Mouse (Mus musculus): ENCODE measurements at regions not wholly inside any gene's neighbourhood (a gene's known extent, or its start where the extent isn't known, plus 50 kb on each side); places are given as distances from the start of the nearest gene placed in this dataset.

DNA sequence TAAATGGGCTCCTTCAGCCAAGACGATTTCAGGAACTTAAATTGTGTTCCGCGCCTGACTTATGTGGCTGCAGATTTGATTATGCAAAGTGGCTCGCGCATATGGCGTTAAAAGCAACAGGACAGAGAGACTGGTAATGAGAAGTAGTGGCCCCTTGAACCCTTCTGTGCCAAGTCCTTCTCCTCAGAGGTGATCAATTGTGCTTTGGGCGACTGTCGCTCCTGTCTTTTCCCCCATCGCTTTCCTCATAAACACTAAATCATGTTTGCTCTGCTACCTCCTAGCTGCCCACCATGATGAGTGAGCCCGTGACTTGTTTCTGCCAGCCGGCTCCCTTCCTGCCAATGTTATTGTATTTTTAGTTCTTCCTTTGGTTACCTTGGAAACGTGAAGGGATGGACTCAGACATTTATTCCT, 360.2 kb downstream of the Matn1 start:
- no peak for DNase-seq

DNA sequence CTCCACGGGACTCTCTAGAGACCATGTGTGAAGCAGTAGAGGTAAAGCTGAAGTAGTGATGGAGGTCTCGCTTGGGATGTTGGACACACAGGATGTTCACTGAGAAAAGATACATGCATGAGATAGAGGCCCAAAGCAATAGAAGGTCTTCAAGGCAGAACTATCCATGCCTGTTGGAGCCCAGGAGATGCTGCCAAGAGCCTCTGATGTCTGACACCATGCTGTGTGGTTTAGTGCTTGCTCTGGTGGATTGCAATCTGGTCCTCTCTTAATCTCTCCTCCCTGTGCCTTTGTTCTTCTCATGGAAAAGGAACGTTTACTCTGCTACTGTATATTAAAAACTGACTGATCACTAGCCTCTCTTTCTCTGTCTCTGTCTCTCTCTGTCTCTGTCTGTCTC, 370.0 kb downstream of the Matn1 start:
- no peak for DNase-seq

DNA sequence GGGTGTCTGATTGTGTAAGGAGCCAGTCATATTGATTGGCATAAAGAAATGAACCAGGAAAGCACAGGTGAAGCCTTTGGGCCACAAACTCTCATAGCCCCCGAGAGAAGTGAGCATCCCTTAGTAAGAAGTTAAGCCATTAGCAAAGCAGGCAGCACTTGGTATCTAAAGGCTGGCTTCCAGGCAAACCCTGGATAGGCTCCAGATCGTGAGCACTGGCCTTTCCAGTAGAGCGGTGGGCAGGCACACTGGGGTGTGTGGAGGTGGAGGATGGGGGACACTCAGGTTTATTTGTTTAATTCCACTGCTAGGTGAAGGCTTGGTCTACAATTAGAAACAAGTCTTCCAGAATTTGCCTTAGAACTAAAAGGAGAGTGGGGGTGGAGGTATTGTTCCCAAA, 371.9 kb downstream of the Matn1 start:
- no peak for DNase-seq

- DNase-seq, result no peak
These were observed 378.1 kb downstream of the Matn1 start for GRCm38 (mm10) chr4:131322323-131322722.

GRCm38 (mm10) chr4:131324486-131324885, 380.3 kb downstream of the Matn1 start:
- DNase-seq, result no peak

DNA sequence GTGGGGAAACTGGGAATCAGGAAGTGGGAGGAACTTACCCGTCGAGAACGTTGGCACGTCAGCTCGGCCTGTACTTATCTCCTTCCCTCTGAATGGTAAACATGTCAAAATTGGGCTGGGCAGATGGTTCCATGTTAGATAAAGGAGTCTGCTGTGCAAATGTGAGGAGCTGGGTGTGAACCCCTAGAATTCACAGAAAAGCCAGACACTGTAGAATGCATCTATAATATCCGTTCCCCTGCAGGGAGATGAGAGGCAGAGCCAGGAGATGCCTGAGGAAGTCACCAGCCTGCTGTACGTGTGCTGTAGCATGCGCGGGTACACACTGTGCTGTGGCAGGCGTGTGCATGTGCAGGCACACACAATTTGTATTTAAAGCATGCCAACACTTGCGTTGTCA, 381.0 kb downstream of the Matn1 start:
- DNase-seq, result no peak

- no peak for DNase-seq
These were observed 381.4 kb downstream of the Matn1 start for GRCm38 (mm10) chr4:131325609-131326008.

DNA sequence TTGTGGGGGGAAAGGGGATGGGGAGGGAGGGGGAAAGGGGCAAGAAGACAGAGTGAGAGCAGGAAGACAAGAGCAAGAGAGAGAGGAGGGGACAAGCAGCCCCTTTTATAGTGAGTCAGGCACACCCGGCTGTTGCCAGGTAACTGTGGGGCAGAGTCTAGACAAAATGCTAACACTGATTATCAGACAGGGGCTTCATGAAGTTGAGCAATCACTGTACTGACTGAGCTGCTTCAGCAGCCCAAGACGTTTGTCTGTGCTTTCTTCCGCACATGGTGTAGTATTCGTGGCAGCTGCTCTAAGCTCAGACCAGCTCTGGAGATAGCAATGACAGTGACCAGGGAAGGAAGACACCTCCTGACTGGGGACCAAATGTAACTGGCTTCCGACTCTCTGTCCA, 385.2 kb downstream of the Matn1 start:
- no peak for DNase-seq

DNA sequence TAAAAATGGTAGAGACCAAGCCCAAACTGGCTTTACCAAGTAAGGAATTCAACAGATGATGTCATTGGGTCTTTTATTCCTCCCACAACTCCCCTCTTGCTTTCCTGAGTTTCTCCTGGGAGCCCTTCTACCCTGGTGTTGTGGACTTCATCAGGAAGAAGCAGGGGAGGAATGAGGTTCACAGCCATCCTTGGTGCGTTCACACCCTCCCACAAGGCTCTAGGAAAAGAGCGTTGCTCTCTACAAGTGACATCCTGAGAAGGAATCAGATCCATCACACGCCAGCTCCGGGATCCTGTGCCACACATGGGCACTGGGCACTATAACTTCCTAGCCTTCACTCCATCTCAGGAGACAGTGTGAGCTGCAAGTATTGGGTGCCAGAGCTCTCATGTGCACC, 387.5 kb downstream of the Matn1 start:
- no peak for DNase-seq

GRCm38 (mm10) chr4:131336801-131337200, 392.6 kb downstream of the Matn1 start:
- no peak for DNase-seq

GRCm38 (mm10) chr4:131340993-131341695, 397.0 kb downstream of the Matn1 start:
- DNase-seq, result no peak

DNA sequence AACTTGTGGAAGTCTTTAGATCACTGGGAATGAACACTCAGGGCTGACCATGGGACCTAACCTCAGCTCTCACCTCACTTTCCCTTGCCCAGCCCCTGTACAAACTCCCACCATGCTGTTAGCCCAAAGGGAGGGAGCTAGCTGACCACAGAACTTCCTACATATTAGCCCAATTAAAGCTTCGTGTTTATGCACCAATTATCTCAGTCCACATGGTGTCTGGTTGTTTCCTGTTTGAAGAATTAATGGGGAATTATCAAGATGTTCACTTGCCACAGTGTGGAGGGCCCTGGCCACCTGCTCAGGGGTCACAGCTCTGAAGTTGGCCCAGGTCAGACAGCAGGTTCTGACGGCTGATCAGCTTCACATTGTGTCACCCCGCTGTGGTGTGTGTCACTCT, 402.5 kb downstream of the Matn1 start:
- no peak for DNase-seq

DNA sequence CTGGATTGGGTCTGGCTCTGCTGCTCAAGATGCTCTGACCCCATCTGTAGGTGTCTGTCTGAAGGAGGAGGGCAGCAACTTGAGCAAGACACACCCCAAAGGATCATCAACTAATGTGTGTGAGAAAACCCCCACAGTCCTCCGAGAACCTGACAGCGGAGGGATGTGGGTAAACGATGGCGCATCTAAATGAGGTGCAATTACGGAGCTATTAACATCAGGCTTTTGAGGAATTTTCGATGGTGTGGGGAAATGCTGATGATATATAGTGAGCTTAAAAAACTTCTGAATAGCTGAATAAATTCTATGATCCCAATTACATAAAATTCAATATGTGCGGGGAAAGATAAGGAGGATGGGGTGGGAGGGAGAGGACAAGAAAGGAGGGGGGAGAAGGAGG, 406.1 kb downstream of the Matn1 start:
- no peak for DNase-seq

DNA sequence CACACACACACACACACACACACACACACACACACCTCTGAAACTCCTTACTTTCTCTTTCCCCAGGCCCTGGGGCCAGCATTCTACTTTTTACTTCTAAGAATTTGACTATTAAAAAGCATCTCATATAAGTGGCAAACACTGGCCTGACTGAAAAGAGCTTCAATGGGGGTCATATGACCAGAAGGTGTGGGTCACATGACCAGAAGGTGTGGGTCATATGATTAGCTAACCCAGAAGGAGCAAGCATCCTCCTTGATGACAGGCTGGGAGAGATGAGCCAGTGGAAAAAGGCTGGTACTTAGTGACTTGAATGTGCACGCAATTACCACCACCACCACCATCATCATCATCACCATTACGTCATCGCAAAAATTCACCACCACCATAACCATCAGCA, 410.7 kb downstream of the Matn1 start:
- DNase-seq, result no peak

- DNase-seq, result no peak
These were observed 411.4 kb downstream of the Matn1 start for GRCm38 (mm10) chr4:131355526-131355991.

GRCm38 (mm10) chr4:131356316-131356715, 412.1 kb downstream of the Matn1 start:
- no peak for DNase-seq

GRCm38 (mm10) chr4:131363030-131363429, 418.8 kb downstream of the Matn1 start:
- no peak for DNase-seq

DNA sequence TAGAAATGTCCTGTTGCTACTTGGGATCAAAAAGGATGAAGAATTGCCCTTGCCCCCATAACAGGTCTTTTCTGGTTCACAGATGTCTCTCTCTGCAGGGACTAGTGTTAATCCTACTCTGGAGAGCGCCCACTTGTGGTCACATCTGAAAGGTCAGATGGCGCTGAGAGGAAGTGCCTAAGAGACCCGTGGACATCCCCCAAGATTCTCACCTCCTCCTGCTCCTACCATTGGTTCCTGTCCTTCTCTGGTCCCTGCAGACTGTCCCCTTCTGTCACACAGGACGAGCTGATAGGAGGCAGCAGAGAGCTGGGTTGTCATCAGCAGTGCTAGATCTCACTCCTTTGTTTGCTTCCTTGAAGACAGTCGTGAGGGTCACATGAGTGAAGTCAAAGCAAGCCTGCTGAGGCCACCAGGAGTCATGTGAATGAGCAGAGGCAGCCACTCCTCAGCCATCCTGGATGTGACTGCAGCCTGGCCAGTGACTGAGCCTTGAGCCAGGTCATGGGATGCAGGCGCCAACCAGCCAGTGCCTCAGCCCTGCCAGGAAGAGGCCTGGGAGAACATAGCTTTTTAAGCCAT, 420.6 kb downstream of the Matn1 start:
- no peak for DNase-seq

DNA sequence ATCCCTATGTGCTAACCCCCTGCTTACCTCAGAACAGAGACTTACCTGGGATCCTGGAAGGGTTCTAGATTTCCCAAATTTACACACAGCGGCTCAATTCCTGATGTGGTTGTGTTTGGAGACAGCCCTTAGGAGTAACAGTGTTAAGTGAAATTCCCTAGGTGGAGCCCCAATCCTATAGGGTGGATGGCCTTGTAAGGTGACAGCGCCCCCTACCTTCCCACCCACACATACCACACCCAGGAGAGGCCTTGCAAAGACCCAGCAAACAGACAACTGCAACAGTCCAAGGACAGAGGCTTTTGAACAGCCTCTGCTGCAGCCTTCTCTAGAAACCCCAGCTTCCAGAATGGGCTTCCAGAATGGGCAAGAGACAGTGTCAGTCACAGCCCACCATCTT, 421.8 kb downstream of the Matn1 start:
- DNase-seq, result no peak

GRCm38 (mm10) chr4:131366656-131367055, 422.5 kb downstream of the Matn1 start:
- DNase-seq, result no peak

DNA sequence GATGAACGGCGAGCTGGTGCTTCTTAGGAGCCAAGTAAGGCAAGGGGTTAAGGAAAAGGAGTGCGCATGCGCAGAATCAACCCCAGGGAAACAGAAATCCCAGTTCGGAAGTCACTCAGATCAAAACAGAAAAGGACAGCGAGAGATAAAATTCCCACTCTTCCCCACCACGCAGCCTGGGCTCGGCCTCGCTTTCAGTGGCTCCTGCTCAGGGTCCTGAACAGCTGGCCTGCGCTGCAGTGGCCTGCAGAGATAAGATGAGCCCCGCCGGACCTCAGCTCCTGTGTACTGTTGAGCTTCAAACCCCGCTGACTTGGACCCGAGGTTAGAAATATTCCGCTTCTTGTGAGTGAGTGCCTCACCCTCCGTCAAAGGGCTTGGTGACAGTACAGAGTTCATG, 428.3 kb downstream of the Matn1 start:
- DNase-seq, result no peak

GRCm38 (mm10) chr4:131373172-131373571, 429.0 kb downstream of the Matn1 start:
- DNase-seq, result no peak

GRCm38 (mm10) chr4:131374527-131375290, 430.5 kb downstream of the Matn1 start:
- no peak for DNase-seq

DNA sequence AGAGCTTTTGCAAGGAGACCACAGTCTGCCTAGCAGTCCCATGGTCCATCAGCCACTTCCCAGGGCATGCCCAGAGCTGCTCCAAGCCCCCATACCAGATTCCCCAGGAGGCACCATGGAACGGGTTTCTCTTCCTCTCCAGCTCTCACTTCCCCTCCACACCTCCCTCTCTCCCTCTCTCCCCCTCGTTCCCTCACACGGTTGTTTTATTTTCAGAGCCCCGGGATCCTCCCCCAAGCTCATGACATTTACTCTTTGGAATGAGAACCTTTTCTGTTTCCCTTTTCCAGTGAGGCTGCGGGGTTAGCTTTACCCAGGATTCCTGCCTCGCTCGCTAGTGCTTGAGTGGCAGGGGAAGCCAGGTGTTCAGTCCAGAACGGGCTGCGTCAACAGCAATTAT, 436.9 kb downstream of the Matn1 start:
- no peak for DNase-seq
